ENCODE assay signal across 24 mouse cellular contexts in the genomic region with DNA sequence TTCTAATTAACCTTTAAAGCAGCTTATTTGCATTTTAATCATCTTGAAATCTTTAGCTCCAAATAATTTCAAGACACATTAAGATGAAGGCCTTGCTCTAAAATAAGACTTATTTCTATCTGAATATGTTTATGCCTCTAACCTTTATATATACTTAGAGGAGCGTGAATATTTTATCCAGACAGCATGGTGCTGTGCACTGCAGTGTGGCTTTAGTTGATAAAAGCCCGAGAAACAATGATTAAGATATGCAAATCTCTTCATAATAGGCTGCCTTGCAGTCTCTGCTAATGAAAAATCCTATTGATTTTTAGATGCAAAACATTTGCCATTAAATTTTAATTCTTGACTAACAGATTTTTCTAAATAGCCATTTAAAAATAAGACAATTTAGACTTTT.
A peak's percentile ranks its signal among the peaks of the same experiment; 100 is the strongest.
DNase-seq lines count a peak whose midpoint lies in the region; ATAC-seq and TF ChIP-seq lines count a peak whose summit lies in the region.
"Had no signal": no experiment of that assay in that cellular context is flagged by ENCODE, and none has a peak within 500 bp of the region (broad histone marks: within the 10 kb centered on the region; RNA-seq: fewer than 3 reads in every experiment).

No protein-coding gene starts in this region.

- H3K4me3 ChIP-seq in forebrain, embryonic 13.5 days: no peak overlapping the region
- H3K4me3 ChIP-seq in forebrain, embryonic 15.5 days: no peak overlapping the region
- H3K4me3 ChIP-seq in midbrain, embryonic 10.5 days: no peak overlapping the region
- H3K4me3 ChIP-seq in midbrain, embryonic 14.5 days (replicated peaks; ENCODE audit: low read depth, low read length): no peak overlapping the region
- H3K4me3 ChIP-seq: heart, embryonic 12.5 days; heart, embryonic 15.5 days; hindbrain, embryonic 10.5 days; hindbrain, embryonic 13.5 days; intestine, embryonic 15.5 days had no signal

- H3K4me2 ChIP-seq in forebrain, embryonic 13.5 days: no peak overlapping the region
- H3K4me2 ChIP-seq in forebrain, embryonic 15.5 days (replicated peaks): no peak overlapping the region
- H3K4me2 ChIP-seq in midbrain, embryonic 14.5 days (ENCODE audit: low read length): no peak overlapping the region
- H3K4me2 ChIP-seq: heart, embryonic 12.5 days; heart, embryonic 15.5 days; hindbrain, embryonic 13.5 days; intestine, embryonic 15.5 days had no signal

- no peaks in the 10 kb centered on the region for H3K27me3 ChIP-seq in forebrain, embryonic 13.5 days
- no peaks in the 10 kb centered on the region for H3K27me3 ChIP-seq in forebrain, embryonic 15.5 days
- H3K27me3 ChIP-seq in midbrain, embryonic 10.5 days (ENCODE audit: low read depth, poor library complexity, severe bottlenecking): no peaks in the 10 kb centered on the region
- no peaks in the 10 kb centered on the region for H3K27me3 ChIP-seq in midbrain, embryonic 14.5 days (ENCODE audit: control insufficient read depth, insufficient read depth, low read length)
- H3K27me3 ChIP-seq: CH12.LX; heart, embryonic 12.5 days; heart, embryonic 15.5 days; hindbrain, embryonic 13.5 days; intestine, embryonic 15.5 days; Patski had no signal

- no peaks in the 10 kb centered on the region for H3K36me3 ChIP-seq in forebrain, embryonic 13.5 days (ENCODE audit: poor library complexity, severe bottlenecking)
- no peaks in the 10 kb centered on the region for H3K36me3 ChIP-seq in forebrain, embryonic 15.5 days
- H3K36me3 ChIP-seq in midbrain, embryonic 10.5 days: no peaks in the 10 kb centered on the region
- no peaks in the 10 kb centered on the region for H3K36me3 ChIP-seq in midbrain, embryonic 14.5 days (ENCODE audit: control insufficient read depth, insufficient read depth, low read length)
- H3K36me3 ChIP-seq: G1E; heart, embryonic 12.5 days; heart, embryonic 15.5 days; hindbrain, embryonic 10.5 days; hindbrain, embryonic 13.5 days; intestine, embryonic 15.5 days had no signal

- H3K4me1 ChIP-seq in forebrain, embryonic 13.5 days: peaks cover 47% of the 10 kb centered on the region
- H3K4me1 ChIP-seq in forebrain, embryonic 15.5 days: peaks cover 34% of the 10 kb centered on the region
- H3K4me1 ChIP-seq in midbrain, embryonic 10.5 days: peaks cover 49% of the 10 kb centered on the region
- peaks cover 20% of the 10 kb centered on the region for H3K4me1 ChIP-seq in midbrain, embryonic 14.5 days (ENCODE audit: control insufficient read depth, insufficient read depth, low read length)
- H3K4me1 ChIP-seq: heart, embryonic 15.5 days; intestine, embryonic 15.5 days had no signal

- H3K9me3 ChIP-seq in forebrain, embryonic 13.5 days (replicated peaks): no peaks in the 10 kb centered on the region
- no peaks in the 10 kb centered on the region for H3K9me3 ChIP-seq in forebrain, embryonic 15.5 days
- H3K9me3 ChIP-seq in midbrain, embryonic 10.5 days (replicated peaks): no peaks in the 10 kb centered on the region
- H3K9me3 ChIP-seq in midbrain, embryonic 14.5 days (ENCODE audit: control insufficient read depth, low read length): no peaks in the 10 kb centered on the region
- H3K9me3 ChIP-seq: heart, embryonic 12.5 days; heart, embryonic 15.5 days; hindbrain, embryonic 10.5 days; hindbrain, embryonic 13.5 days; intestine, embryonic 15.5 days had no signal

- DNase-seq in midbrain, embryonic 10.5 days (ENCODE audit: low spot score): no peak
- no peak for DNase-seq in midbrain, embryonic 14.5 days
- DNase-seq in brain, embryonic 14.5 days (ENCODE audit: low read depth): peak; percentile 50
- DNase-seq in cerebellum, adult 9-11 months: no peak
- DNase-seq: adrenal gland, postnatal 10 days; B cell, adult 2 months; cerebellum, adult 11-12 months; cerebellum, adult 8-10 months; cerebellum, postnatal 14 days; gastrocnemius, postnatal 25 days; heart, adult 18-20 months; heart, postnatal 10 days; heart, postnatal 36 days; kidney, adult 11 months had no signal

- no peak for TF ChIP-seq POLR2A in brain, embryonic 14.5 days (IDR thresholded peaks at IDR 0.05; ENCODE audit: borderline replicate concordance, extremely low read depth, insufficient read depth, insufficient read length, poor library complexity, severe bottlenecking)

- no peak overlapping the region for H3K9ac ChIP-seq in forebrain, embryonic 13.5 days
- no peak overlapping the region for H3K9ac ChIP-seq in forebrain, embryonic 15.5 days (replicated peaks)
- no peak overlapping the region for H3K9ac ChIP-seq in midbrain, embryonic 14.5 days (replicated peaks; ENCODE audit: low read length)
- H3K9ac ChIP-seq: heart, embryonic 12.5 days; heart, embryonic 15.5 days; hindbrain, embryonic 13.5 days; intestine, embryonic 15.5 days had no signal

- no peak for TF ChIP-seq CTCF in brain, embryonic 14.5 days (IDR thresholded peaks at IDR 0.05; ENCODE audit: borderline replicate concordance, extremely low read depth, insufficient read depth, insufficient read length)

- 15% methylated on average over 2 of the region's 2 CpGs for WGBS in forebrain, embryonic 13.5 days
- 12% methylated on average over 2 of the region's 2 CpGs for WGBS in forebrain, embryonic 15.5 days
- WGBS in midbrain, embryonic 10.5 days: 40% methylated on average over 2 of the region's 2 CpGs
- 13% methylated on average over 2 of the region's 2 CpGs for WGBS in midbrain, embryonic 14.5 days

- ATAC-seq in forebrain, embryonic 13.5 days: 0 out of 2 replicates have a peak, but pooled peaks have one; percentile 57
- no peak for ATAC-seq in forebrain, embryonic 15.5 days (replicated peaks)
- no peak for ATAC-seq in midbrain, embryonic 14.5 days (ENCODE audit: low FRiP score, low TSS enrichment)
- ATAC-seq: intestine, embryonic 15.5 days; Patski had no signal

- no peak overlapping the region for H3K27ac ChIP-seq in forebrain, embryonic 13.5 days
- H3K27ac ChIP-seq in forebrain, embryonic 15.5 days (replicated peaks): no peak overlapping the region
- peak overlapping the region; percentile 61 for H3K27ac ChIP-seq in midbrain, embryonic 10.5 days (replicated peaks)
- no peak overlapping the region for H3K27ac ChIP-seq in midbrain, embryonic 14.5 days (replicated peaks; ENCODE audit: low read depth, low read length)
- H3K27ac ChIP-seq: heart, embryonic 15.5 days; hindbrain, embryonic 10.5 days; intestine, embryonic 15.5 days had no signal
